Mouse (Mus musculus) heart, adult 9 months (tissue): ENCODE results near the gene Pkp1.

Source experiments
- DNase-seq, 2 experiments: peaks; one replicate each; pipeline ENCODE4 v3.0.0; 2022; ENCODE audit warnings: low spot score in 2 of 2

The Pkp1 gene

DNA sequence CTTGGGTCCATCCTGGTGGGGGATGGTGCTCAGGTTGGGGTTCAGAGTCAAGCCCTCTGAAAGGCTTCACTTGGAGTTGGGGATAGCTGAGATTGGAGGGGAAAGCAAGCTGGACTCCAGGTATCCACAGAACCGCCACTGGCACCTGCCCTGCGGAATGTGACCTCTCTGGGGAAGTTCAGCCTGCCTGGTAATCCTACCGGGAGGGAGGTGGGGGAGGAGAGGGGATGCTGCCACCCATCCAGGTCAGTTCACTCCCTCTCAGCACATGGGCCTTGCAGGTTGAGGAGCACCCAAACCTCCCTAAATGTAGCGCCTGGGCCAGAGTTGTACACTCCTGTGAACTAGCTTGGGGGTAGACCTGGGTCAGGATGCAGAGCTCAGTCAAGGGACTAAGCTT lies 62.9 kb downstream of the Pkp1 start:
- peak in 1 of 2 experiments; percentile 13 for DNase-seq

DNA sequence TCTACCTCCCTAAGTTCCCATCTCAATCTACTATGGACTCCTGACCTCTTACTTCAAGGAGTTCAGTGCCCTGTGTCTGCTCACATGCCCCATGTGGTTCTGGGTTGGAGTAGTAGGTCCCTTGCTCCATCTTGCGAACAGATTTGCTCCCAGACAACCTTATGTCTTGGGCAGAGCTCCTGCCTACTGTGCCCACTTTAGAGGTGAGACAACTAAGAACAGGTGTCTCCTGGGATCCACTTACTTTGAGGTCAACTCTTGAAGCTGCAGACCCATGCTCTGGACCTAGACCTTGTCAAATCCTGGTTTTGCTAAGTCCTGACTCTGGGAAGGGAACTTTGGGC lies 63.7 kb downstream of the Pkp1 start:
- DNase-seq = peak in 1 of 2 experiments; percentile 5

- no peak for DNase-seq
Observed at GRCm38 (mm10) chr1:135854591-135855343, 64.2 kb downstream of the Pkp1 start.

DNA sequence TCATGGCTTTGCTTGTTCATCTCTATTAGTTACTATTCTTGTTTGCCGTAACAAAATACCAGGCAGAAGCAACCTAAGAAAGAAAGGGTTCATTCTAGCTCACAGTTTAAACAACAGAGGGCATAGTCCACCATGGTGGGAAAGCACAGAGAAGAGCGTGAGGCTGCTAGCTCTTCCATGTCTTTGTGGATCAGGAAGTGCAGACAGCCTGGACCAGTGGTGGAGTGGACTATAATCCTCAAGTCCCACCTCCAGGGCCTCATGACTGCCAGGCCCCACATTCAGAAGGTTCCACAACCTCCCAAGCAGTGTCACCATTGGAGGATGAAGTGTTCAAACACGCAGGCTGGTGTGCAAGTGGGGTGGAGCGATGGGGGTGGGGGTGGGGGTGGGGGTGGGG lies 65.8 kb downstream of the Pkp1 start:
- no peak for DNase-seq

DNA sequence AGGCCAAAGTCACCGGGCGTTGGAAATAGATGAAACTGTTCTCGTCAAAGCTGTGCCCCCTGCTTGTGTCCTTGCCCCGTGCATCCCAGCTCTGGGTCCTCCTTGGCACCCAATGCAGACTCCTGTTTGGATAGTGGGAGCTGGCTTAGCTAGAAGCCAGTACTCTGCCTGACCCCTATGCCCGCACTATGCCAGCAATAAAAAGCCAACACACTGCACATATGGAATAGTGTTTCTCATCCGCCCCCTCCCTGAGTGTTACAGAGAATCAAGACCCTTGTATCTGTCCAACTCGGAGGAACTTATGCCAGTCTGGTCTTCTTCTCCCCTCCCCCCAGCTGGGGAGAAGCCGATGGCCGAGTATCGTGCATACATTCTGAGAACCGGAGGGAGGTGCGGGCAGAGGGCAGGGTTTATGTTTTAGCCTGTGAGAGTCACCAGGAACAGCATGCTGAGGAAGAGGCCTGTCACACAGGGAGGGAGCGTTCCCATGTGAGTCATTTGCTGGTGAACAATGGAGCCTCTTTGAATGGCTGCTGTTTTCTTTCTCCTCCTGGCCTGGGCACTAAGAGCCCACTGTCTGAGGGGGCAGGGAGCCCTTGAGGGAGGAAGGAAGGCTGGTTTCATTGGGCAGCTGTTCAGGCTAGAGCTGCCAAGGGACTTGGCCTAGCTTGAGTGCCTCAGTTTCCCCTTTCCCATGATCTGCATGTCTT lies 66.8 kb downstream of the Pkp1 start:
- no peak for DNase-seq

DNA sequence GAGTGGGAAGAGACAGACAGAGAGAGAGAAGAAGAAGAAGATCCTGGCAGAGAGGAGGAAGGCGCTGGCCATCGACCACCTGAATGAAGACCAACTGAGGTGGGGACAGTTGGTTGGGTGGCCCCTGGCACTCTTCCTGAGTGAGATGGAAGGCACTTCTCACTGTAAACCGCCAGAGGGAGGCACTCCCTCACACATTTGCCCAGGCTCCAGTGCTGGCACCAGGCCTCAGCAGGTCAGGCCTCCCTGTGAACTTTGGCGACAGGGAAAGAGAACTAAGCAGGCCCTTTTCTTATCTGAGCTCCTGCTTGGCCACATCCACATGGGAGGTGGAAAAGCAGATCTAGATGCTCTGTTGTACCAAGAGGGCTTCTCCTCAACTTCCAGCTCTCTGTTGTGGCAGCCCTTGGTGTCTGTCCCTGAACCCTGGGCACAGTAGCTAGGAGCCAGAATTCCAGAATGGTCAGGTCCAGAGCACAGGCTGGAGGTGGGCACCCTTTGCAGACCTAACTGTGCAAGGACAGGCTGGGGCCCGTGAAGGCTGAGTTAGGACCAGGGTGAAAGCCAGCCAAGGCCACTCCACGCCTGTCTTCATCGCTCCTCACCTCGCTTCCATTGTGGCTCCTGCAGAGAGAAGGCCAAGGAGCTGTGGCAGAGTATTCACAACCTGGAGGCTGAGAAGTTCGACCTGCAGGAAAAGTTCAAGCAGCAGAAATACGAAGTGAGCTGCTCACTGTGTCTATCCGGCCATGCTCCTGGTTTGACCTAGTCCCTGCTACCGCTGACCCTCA lies 68.1 kb downstream of the Pkp1 start:
- DNase-seq = no peak

DNA sequence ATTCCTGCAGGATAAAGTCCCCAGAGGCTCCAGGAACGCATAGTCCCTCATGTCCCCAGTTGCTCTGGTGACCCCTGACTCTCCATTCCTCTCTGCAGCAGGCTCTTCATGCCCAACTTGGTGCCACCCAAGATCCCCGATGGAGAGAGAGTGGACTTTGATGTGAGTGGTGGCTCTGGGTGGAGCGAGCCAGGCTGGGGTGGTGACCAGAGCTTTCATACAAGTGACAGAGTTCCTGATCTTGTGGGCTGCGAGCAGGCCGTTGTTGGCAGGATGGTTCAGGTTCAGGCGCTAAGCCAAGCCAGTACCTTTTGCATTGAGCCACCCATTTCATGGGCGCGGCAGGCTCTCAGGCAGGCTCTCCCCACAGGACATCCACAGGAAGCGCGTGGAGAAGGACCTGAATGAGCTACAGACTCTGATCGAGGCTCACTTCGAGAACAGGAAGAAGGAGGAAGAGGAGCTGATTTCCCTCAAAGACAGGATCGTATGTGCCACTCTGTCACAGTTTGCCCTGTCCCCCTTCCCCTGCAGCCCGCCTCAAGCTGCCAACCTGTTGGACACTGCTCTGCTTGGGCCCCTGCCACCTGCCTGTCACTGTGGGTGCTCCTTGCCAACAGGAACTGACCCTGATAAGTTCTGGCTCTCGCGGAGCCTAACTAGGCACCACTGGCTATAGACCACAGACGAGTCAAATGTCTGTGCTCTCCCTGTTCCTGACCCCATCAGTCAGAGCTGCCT lies 71.2 kb downstream of the Pkp1 start:
- no peak for DNase-seq

DNA sequence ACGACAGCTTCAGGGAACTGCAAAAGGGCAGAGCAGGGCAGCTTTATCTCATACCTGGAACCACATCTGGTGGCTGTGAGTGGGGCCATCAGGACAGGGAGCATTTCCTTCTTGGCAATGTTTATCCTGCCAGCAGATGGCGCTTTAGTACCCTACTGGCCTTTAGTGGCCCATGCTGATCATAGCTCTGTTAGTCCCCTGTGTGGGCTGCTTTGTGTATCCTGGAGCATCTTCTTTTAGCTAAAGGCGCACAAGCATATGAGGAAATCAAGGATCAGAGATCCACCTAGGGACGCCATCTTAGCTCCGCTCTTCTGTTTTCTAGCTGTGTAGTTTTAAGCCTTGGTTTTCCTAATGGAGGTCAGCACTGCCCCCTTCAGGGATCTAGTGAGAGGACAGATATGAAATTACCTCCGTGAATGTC lies 71.9 kb downstream of the Pkp1 start:
- no peak for DNase-seq

DNA sequence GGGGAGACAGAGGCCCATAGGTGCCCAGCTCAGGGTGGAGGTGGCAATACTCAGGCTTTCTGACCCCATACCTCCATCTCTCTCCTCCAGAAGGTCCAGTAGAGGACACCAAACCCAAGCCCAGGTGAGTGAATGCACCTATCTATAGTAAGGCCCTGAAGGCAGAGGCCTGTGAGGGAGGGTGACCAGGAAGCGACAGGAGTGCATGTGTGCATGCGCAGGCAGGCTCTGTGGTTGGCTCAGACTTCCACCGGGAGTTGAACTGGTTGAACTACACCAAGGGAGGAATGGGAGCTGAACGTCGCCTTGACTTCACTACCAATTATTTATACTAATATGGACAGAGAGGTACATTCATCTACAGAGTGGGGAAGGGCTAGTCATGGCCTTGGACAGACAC lies 72.4 kb downstream of the Pkp1 start:
- no peak for DNase-seq

- DNase-seq = peak in 1 of 2 experiments; percentile 62
Observed at GRCm38 (mm10) chr1:135844481-135844880, 74.5 kb downstream of the Pkp1 start.

DNA sequence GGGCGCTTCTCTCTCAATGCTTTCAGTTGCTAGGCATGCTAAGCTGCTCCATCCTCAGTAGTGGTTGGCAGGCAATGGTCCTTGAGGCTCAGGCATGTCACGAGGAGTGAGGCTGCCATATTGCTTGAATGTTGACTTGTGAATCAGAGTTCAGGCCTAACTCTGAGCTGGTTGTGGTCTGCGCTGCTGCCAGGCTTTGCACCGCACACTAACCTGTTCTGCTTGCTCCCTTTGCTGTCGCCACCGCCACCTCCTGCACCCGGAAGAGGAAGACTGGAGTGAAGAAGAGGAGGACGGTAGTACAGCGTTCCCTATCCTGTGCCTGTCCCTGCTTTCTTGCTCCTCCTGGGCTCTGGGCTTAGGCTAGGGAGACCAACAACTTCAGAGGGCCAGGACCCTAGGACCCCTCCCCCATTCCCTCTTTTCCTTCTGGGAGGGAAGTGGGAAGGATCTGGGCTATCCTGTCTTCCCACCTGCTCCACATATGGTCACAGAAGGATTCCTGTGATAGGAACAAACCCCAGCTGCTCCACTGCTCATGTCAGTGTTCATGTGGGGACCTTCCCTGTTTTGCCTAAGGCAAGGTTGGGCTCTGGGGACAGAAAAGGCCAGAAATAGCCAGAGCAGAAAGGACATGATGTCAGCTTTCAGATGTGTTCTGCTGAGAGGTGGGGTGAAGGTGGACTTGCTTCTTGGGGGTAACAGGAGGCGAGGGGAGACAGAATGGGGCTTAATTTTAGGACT lies 75.3 kb downstream of the Pkp1 start:
- no peak for DNase-seq

DNA sequence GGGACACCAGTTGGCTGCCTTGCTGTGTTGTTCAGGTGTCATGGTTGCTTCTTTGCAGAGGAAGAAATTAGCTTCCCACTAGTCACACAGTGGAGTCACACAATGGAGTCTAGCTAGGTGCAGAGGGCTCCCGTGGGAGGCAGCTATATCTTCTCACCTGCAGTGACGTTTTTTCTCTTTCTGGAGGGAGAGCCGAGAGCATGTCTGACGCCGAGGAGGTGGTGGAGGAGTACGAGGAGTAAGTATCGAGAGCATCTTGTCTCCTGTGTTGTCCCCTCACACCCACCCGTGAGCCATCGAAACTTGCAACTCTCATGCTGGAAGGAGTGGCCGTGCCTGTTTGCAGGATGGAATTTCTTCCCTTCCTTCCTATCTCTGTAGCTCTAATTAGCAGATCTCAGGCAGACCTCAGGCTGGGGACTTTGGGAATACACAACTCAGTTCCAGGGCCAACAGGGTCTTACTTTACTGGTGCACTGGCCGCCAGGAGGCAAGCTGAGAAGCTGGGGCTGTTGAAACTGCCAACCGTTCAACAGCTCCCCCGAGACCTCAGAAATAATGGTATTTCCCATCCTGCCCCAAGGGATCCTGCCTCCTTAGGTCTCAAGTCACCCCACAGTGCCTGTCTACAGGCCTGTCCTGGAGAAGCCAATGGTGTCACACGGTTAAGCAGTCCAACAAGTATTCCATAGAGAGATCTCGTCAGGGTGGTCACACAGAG lies 78.2 kb downstream of the Pkp1 start:
- no peak for DNase-seq

- DNase-seq = no peak
Observed at GRCm38 (mm10) chr1:135839065-135839464, 79.9 kb downstream of the Pkp1 start.

GRCm38 (mm10) chr1:135838626-135839025 lies 80.4 kb downstream of the Pkp1 start:
- DNase-seq = no peak

DNA sequence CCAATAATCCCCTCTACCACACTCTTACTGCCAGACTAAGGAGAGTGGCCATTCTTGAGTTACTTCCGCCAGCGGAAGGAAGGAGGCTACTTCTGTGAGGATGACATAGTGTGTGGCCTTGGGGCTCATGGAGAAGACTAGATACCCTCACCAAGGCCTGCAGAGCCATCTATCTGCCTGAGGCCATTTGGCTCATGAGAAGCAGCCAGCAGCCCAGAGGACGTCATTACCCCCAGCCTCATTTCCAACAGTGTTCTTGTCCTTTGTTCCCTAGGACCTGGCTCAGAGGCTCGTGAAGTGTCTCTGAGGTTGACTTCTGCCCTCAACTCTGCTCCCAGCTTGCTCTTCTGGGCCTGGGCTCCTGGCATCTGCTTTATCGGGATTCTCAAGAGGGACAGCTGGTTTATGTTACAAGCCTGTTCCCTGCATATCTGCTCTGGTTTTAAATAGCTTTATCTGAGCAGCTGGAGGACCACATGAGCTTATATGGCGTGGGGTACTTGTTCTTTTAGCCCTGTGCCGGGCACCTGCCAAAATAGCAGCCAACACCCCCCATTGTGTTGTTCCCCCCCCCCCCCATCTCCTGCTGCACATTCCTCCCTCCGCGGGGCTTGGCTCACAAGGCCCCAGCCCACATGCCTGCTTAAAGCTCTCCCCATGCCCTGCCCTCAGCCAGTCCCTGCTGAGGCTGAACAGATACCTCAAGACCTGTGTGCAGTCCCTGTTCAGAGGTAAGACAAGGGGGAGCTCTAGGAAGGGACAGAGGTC lies 83.1 kb downstream of the Pkp1 start, which contains the start of gene Tnnt2:
TSS of gene Tnnt2 (plus strand) at position 639 of the 768 bp plus-strand sequence.
- peak; percentile 76 to 84 for DNase-seq

DNA sequence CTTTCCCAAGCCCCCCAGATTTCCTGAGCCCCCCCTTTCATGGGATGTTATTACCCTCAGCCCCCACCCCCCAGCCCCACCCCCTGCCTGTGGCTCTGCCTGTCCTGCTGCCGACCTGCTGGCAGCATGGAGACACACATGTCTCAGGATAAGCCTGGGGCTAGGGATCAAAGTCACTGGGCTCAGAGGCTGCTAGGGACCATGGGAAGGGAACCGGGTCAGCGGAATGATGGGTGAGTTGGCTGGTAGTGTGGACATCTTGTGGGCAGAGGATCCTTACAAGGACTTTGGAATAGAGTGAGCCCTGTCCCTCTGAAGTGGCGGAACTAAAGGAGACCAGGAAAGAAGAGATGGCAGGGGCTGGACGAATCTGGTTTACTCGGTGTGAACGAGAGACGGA lies 84.0 kb downstream of the Pkp1 start:
- DNase-seq = no peak

DNA sequence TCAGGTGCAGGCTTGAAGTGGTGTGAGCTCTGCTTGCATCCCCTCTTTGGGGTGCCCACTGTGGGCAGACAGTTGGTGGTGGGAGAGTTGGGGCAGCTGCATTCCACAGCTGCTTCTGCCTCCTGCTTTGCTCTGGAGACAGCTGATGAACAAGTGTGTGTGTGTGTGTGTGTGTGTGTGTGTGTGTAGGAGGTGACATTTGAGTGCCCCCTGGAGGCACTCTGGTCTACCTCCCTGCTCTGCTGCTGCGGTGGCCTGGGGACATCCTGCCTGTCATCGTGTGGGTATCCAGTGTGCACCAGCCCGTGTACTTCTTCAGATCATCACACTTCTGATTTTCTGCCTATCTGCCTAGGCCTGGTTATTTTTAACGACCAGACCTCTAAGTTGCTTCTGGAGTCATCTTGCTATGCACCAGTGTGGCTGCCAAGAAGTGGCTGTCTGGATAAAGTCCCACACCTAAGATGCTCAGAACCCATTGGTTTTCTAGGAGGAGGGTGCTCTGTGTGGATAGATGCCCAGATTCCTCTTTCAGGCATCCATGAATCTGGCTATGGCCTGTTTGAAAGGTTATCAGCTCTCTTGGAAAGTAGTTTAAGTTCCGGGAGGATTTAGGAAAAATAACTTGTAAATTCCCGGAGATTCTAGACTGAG lies 84.7 kb downstream of the Pkp1 start:
- DNase-seq = no peak

DNA sequence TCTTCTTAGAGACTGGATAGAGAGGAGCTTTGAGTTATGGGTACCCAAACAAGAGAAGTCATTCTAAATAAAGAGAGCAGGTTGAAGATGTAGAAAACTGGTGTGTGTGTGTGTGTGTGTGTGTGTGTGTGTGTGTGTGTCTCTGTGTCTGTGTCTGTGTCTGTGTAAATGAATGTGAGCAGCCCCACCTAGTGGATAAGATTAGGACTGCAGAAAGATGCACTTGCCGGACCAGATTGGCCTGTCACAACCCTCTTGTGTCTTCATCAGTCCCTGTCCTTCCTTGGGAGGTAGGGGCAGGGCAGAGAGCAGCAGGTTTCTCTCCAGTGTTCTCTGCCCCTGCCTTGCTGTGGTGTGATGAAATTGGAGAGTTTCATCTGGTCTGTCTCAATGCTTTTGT lies 90.1 kb downstream of the Pkp1 start:
- no peak for DNase-seq

- DNase-seq = no peak
Observed at GRCm38 (mm10) chr1:135821780-135822179, 97.2 kb downstream of the Pkp1 start.
